Mouse (Mus musculus) frontal cortex, postnatal 36 days (tissue): ENCODE measurements at regions not wholly inside any gene's neighbourhood (a gene's known extent, or its start where the extent isn't known, plus 50 kb on each side); places are given as distances from the start of the nearest gene placed in this dataset.

Source experiments
- DNase-seq, 2 experiments: peaks; one replicate each; pipeline ENCODE4 v3.0.0; 2022; ENCODE audit warnings: low spot score in 2 of 2

DNA sequence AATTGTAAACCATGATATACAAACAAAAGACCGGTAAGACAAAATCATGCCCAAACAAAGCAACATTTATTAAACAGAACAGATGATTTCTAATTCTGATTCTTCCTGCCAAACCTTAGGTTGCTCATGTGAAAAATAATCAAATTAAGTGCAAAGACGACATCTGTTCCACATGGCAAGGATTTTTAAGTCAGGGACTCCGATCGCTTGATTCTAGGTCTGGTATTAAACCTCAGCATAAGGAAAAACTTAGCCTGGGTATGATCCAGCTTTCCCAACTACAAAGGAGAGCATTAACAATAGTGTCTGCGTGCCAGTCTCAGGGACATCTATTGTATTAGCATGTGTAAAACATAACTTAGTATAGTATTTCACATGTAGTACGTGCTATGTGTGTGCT, 181.8 kb upstream of the Rnpc3 start:
- no peak for DNase-seq

DNA sequence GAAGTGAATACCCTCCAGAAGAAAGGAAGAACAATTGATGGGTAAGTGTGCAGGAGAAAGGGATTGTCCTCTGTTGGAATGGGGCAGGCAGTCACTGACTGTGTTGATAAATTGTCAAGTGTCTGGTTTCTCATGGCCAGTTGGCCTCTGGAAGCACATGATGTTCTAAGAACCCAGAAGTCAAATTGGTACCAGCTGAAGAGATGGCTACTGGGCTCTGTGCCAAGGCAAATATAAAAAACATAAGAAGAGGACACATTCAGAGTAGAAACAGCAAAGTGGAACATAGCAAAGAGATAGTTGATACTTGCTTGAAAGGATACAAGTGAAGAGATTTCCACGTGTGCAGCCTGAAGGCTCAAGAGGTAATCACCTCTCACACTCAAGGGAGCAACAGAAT, 170.9 kb upstream of the Col11a1 start:
- no peak for DNase-seq

- DNase-seq, result no peak
Measured at GRCm38 (mm10) chr3:113860005-113860404, 170.3 kb upstream of the Col11a1 start.

GRCm38 (mm10) chr3:113860426-113860825, 169.9 kb upstream of the Col11a1 start:
- DNase-seq, result no peak

- no peak for DNase-seq
Measured at GRCm38 (mm10) chr3:113873226-113873625, 157.1 kb upstream of the Col11a1 start.

DNA sequence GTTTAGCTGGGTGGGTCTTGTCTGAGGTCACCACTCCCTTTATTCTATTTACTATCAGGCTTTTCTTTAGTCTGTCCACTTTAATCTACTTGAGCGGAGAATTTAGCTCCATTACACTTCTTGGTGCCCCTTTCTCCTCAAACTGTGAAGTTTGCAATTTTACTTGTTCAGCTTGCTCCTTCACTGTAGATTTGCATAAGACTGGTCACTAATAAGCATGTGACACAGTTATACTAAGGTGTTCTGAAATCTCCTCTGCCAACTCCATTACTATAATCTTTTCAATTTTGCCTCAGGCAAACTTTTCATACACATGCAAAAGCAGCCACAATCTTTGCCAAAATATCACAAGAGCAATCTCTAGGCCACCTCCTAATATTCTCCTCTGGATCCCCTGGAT, 125.2 kb upstream of the Col11a1 start:
- no peak for DNase-seq

DNA sequence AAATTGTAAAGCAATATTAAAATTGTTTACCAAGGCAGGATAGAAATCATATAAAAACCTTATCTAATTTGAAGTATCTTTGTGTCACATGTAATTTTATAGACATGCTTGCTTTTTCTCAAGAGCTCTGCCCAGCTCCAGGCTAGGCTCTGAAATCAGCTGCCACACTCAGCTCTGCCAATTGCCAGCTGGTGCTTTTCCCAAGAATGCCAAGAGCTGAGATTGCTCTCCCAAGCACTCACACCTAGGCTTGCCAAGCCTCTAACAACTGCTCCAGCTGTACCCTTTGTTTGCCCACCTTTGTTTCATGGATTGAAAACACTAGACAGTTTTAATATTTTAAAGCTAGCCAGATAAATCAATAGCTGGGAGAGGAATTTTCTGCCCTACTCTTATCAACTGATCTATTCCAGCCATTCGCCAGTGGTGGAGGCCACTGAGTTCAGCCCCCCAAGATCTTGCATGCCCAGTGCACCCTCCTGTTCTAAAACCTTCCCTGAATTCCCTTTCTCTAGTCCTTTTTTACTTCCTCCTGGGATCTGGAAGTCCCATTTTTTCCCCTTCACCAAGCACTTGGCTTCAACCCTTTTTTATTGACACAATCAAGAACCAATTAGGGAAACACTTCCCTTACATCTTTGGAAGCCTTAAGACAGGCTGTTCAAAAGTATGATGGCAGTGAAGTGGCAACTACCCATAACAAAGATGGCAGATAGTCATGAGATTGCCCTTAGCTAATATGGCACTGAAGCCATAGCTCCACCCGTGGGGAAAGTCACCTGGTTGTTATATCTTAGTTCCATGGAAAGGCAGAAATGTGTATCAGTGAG, 110.8 kb upstream of the Col11a1 start:
- DNase-seq, result peak in 1 of 2 experiments; percentile 5

- DNase-seq, result no peak
Measured at GRCm38 (mm10) chr3:113931553-113931952, 98.8 kb upstream of the Col11a1 start.

- DNase-seq, result no peak
Measured at GRCm38 (mm10) chr3:113950501-113950900, 79.8 kb upstream of the Col11a1 start.

DNA sequence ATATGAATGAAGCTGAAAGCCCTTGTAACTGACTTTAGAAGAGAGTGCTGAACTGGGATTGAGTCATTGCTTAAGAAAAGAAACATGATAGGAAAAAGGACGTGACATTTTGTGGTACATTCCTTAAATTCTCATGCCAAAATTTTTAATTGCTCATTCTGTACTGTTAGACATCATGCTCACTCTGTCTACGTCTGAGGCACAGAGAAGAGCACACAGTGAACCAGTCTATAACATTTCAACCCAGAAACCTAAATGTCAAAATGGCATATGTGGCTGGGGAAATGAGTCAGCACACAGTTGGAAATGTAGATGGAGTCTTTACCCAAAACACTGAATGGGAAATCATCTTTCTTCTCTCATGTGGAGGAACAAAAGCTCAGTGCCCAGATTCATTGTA, 77.9 kb upstream of the Col11a1 start:
- DNase-seq, result no peak

GRCm38 (mm10) chr3:113953113-113953512, 77.2 kb upstream of the Col11a1 start:
- DNase-seq, result no peak

DNA sequence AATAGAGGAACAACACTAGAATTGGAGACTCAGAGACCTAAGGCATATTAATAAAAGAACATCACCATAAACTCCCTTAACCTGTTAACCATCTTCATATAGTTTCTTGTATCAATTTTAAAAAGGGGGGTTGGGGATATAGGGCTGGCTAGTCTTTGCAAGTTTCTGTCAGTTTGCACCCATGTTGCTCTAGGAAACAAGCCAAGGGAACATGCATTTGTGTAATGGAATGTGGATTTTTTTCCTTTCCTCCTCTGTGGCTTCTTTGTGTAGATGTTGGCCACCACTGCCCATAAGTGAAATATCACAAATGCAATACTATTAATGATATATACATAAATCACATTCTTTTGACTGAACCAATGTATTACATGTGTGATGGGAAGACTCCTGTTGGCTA, 75.9 kb upstream of the Col11a1 start:
- DNase-seq, result no peak

DNA sequence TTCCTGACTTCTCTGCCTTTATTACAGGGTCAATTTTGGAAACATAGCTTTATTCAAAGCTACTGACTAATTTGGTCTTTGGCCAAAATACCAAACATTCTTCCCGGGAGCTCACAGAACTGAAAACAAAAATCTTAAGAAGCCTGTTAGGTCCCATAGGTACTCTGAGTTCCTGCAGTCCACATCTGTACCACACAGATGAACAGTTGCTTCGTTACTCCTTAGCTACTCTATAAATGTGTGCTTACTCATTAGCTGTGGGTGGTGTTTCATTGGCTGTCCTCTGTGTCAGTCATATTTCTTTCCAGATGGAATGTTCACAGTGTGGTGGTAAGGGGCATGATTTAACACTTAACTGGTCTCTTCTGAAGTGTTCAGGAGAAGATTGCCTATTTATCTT, 70.3 kb upstream of the Col11a1 start:
- no peak for DNase-seq
